Mouse (Mus musculus) spleen, postnatal 10 days (tissue): ENCODE measurements around the gene Slc6a1.

Source experiments
- DNase-seq, 2 experiments: peaks; one replicate each; pipeline ENCODE4 v3.0.0; 2021 to 2022; ENCODE audit warnings: low spot score in 2 of 2

Slc6a1 gene

DNA sequence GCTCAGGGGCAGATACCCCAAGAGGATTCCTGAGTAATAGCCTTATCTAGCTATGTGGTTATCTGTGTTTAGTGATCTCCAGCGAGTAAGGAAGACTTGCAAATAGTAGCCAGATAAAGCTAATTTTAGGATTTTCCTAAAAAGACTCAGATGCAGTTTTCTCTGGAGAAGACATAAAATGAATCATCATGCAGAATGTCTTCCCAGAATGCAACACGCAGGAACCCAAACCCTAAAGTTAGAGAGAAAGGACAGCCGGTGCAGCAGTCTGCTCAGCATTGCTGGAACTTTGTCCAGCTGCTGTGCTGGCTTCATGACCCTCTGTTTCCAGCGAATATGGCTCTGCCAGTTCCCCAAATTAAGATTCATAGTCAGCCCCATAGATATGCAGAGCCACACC, 72.2 kb downstream of the Slc6a1 start:
- DNase-seq = no peak

DNA sequence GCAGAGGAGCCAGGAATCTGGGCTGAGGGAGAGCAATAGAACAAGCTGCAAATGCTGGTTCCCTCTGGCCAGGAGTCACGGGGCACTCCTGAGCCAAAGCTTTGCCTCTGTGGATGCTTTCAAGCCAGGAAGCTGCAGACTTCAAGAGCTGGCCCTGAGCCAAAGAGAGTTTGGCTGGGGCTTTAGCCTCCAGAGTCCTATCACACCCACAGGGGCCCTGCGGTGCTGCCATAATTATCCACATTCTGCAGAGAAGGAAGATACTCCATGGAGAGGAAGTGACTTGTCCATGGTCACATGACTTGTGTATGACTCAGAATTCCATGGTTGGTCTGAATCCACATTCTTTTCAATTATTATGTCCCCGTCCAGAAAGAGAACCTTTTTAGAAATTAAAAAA, 75.7 kb downstream of the Slc6a1 start:
- no peak for DNase-seq

DNA sequence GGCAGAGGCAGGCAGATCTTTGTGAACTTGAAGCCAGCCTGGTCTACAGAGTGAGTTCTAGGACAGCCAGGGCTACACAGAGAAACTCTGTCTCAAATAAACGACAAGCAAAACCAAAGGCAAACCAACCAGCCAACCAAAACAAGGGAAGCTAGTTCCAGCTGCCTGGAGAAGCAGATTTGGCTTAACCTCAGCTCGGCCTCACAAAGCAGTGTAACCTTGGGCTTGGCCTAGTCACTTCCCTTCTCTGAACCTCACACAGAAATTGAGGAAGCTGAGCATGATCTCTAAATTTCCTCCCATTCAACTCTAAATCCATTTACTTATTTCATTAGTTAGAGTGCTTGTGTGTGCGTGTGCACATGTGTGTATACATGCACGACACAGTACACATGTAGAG, 79.9 kb downstream of the Slc6a1 start:
- DNase-seq = no peak

DNA sequence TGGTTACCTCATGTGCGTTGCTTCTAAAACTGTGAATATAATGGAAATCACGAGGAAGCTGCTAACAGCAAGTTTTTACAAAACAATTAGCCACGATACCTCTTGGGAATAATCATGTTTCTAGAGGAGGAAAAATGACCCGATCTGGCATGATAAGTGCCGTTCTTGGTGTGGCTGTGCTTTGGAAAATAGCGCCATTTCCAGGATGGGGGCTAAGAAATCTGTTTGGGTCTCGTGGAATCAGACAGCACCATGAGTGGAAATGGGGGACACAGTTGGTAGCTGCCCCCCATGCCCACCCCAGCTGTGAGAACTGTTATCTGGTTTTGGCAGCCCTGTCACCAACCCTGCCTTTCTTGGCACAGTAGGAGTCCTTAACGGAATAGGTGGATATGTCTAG, 81.3 kb downstream of the Slc6a1 start:
- DNase-seq = no peak

DNA sequence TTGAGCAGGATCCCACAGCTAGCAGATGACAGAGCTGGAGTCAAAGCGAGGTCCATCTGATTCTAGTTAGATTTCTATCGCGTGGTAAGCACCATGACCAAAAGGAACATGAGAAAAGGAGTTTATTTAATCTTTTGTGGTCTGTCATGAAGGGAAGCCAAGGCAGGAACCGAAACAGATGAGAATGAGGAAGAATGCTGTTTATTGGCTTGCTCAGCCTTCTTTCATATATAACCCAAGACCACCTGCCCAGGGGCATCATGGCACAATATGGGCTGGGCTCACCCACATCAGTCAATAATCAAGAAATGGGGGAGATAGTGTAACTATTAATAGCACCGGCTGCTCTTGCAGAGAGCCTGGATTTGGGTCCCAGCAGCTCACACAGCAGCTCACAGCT, 82.3 kb downstream of the Slc6a1 start:
- no peak for DNase-seq

DNA sequence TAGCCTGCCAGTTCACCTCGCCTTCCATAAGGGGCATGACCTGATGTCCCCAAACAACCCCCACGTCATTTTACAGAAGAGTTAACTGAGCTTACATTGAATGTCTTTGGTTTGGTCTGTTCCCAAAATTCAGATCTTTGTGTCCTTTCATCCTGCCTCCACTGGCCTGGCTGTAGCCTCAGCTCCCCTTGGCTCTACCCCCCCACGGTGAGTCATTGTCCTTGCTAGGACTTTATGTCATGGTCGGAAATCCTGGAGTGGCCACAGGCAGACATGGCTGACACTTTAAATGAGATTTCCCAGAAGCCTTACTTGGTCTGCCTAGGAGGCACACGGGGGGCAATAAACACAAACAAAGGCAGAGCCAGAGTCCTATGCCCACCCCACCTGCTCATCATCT, 83.8 kb downstream of the Slc6a1 start:
- no peak for DNase-seq
